Mouse (Mus musculus) cerebral cortex, adult 2 months (tissue): Measurements from ENCODE around the gene Mea1.

Source experiments
- WGBS: fragments of 180-500 bp; shearing (Covaris S2); methylation state at CpG from one replicate; pipeline ENCODE4 v1.1.7; 2018; 5-methylcytosine and 5-hydroxymethylcytosine counted together

Mea1 gene

GRCm38 (mm10) chr17:46678416-46678815, at the start of gene Mea1:
Gene Mea1, plus strand, starts transcription at chr17:46678793.
- WGBS: 79% methylated on average over 9 of the region's 9 CpGs

- 35% methylated on average over 12 of the region's 12 CpGs for WGBS
Measured at GRCm38 (mm10) chr17:46629685-46630441, 48.7 kb upstream of the Mea1 start.

- WGBS: 6% methylated on average over 15 of the region's 15 CpGs
Measured at GRCm38 (mm10) chr17:46636831-46637523, 41.6 kb upstream of the Mea1 start.

GRCm38 (mm10) chr17:46639929-46640328, 38.7 kb upstream of the Mea1 start:
- 87% methylated on average over 9 of the region's 9 CpGs for WGBS

- 94% methylated on average over 17 of the region's 17 CpGs for WGBS
Measured at GRCm38 (mm10) chr17:46642060-46642459, 36.5 kb upstream of the Mea1 start.

- 90% methylated on average over 12 of the region's 12 CpGs for WGBS
Measured at GRCm38 (mm10) chr17:46644152-46644805, 34.3 kb upstream of the Mea1 start.

- WGBS: 8% methylated on average over 11 of the region's 11 CpGs
Measured at GRCm38 (mm10) chr17:46644916-46645475, 33.6 kb upstream of the Mea1 start.

GRCm38 (mm10) chr17:46645561-46646321, 32.9 kb upstream of the Mea1 start, which contains the start of the genes Klc4 and Mrpl2:
Gene Klc4, minus strand, starts transcription at chr17:46646022.
Gene Mrpl2, plus strand, starts transcription at chr17:46646229.
- under 1% methylated on average over 53 of the region's 53 CpGs for WGBS

- WGBS: under 1% methylated on average over 19 of the region's 19 CpGs
Measured at GRCm38 (mm10) chr17:46646322-46646662, 32.3 kb upstream of the Mea1 start.

GRCm38 (mm10) chr17:46647279-46647678, 31.3 kb upstream of the Mea1 start:
- WGBS: 90% methylated on average over 7 of the region's 7 CpGs

- WGBS: 91% methylated on average over 9 of the region's 9 CpGs
Measured at GRCm38 (mm10) chr17:46648436-46648835, 30.2 kb upstream of the Mea1 start.

GRCm38 (mm10) chr17:46649811-46650210, 28.8 kb upstream of the Mea1 start:
- 28% methylated on average over 15 of the region's 15 CpGs for WGBS

GRCm38 (mm10) chr17:46650232-46651031, 28.2 kb upstream of the Mea1 start, which contains the start of gene Cul7:
Gene Cul7, plus strand, starts transcription at chr17:46650337.
- under 1% methylated on average over 58 of the region's 58 CpGs for WGBS

GRCm38 (mm10) chr17:46651292-46651691, 27.3 kb upstream of the Mea1 start:
- 66% methylated on average over 17 of the region's 17 CpGs for WGBS

GRCm38 (mm10) chr17:46651755-46652547, 26.6 kb upstream of the Mea1 start:
- 67% methylated on average over 20 of the region's 20 CpGs for WGBS

- WGBS: 84% methylated on average over 6 of the region's 6 CpGs
Measured at GRCm38 (mm10) chr17:46656054-46656453, 22.5 kb upstream of the Mea1 start.

GRCm38 (mm10) chr17:46661351-46661750, 17.2 kb upstream of the Mea1 start:
- 94% methylated on average over 9 of the region's 9 CpGs for WGBS

- WGBS: 88% methylated on average over 12 of the region's 12 CpGs
Measured at GRCm38 (mm10) chr17:46661981-46662380, 16.6 kb upstream of the Mea1 start.

GRCm38 (mm10) chr17:46662730-46663129, 15.9 kb upstream of the Mea1 start:
- WGBS: 76% methylated on average over 5 of the region's 5 CpGs

- WGBS: 84% methylated on average over 16 of the region's 16 CpGs
Measured at GRCm38 (mm10) chr17:46667712-46668111, 10.9 kb upstream of the Mea1 start.
